Mouse (Mus musculus): Measurements from ENCODE around the gene Suz12. TPM values are rescaled to one million over a fixed set of nuclear protein-coding genes. Genes with fewer than 3 reads are reported as not detected.

Suz12 gene
- total and polyA plus RNA-seq, 2 experiments from 2014 or later: 9.2 to 18.7 TPM

GRCm38 (mm10) chr11:79962125-79962876 lies 30.6 kb upstream of the Suz12 start, which contains the start of gene Utp6:
Gene Utp6 (minus strand): TSS chr11:79962390.
- peaks cover 6% of the 10 kb centered on the region; the same call in 1 of the 2 replicates for H3K36me3 ChIP-seq (ENCODE audit: insufficient read depth, low read length)
- no peaks in the 10 kb centered on the region for H3K9me3 ChIP-seq (ENCODE audit: low read length)
- ATAC-seq (ENCODE audit: low FRiP score) (peak; percentile 91), DNase-seq (ENCODE audit: low spot score) (peak; percentile 100)
- H3K4me2 ChIP-seq (ENCODE audit: low read depth, low read length, poor library complexity, severe bottlenecking): peak within 1 kb of the TSS; percentile 86
- under 1% methylated on average over 46 of the region's 46 CpGs for WGBS
- H3K27ac ChIP-seq (ENCODE audit: low read depth, low read length): no peak within 1 kb of the TSS
- no peaks in the 10 kb centered on the region for H3K27me3 ChIP-seq (ENCODE audit: insufficient read depth, low read length)
- H3K4me3 ChIP-seq (ENCODE audit: low read depth, low read length): peak within 1 kb of the TSS; percentile 64
- peaks cover 6% of the 10 kb centered on the region; the same call in 1 of the 2 replicates for H3K4me1 ChIP-seq (ENCODE audit: insufficient read depth, low read length)
- TF ChIP-seq CTCF (IDR thresholded peaks at IDR 0.05): peak; percentile 92
- peak within 1 kb of the TSS; percentile 24; the same call in 1 of the 2 replicates for H3K9ac ChIP-seq (replicated peaks; ENCODE audit: low read length, poor library complexity, severe bottlenecking)

- H3K9ac ChIP-seq (replicated peaks; ENCODE audit: low read length, poor library complexity, severe bottlenecking): peak overlapping the region; percentile 24; the same call in 1 of the 2 replicates
- H3K4me1 ChIP-seq (ENCODE audit: insufficient read depth, low read length): peaks cover 6% of the 10 kb centered on the region; the same call in 1 of the 2 replicates
- ATAC-seq (ENCODE audit: low FRiP score) (no peak), DNase-seq (ENCODE audit: low spot score) (no peak)
- H3K27ac ChIP-seq (ENCODE audit: low read depth, low read length): no peak overlapping the region
- H3K4me3 ChIP-seq (ENCODE audit: low read depth, low read length): peak overlapping the region; percentile 64
- no peak for TF ChIP-seq CTCF (IDR thresholded peaks at IDR 0.05)
- H3K9me3 ChIP-seq (ENCODE audit: low read length): no peaks in the 10 kb centered on the region
- peak overlapping the region; percentile 70 for H3K4me2 ChIP-seq (ENCODE audit: low read depth, low read length, poor library complexity, severe bottlenecking)
- WGBS: 4% methylated on average over 9 of the region's 9 CpGs
- peaks cover 6% of the 10 kb centered on the region; the same call in 1 of the 2 replicates for H3K36me3 ChIP-seq (ENCODE audit: insufficient read depth, low read length)
- H3K27me3 ChIP-seq (ENCODE audit: insufficient read depth, low read length): no peaks in the 10 kb centered on the region
Observed at GRCm38 (mm10) chr11:79962877-79963183, 30.1 kb upstream of the Suz12 start.

GRCm38 (mm10) chr11:79963212-79963974 lies 29.5 kb upstream of the Suz12 start:
- Histone ChIP-seq H3K9ac (replicated peaks; ENCODE audit: low read length, poor library complexity, severe bottlenecking) (no peak overlapping the region), H3K4me3 (ENCODE audit: low read depth, low read length) (peak overlapping the region; percentile 64; the same call in 1 of the 2 replicates), H3K4me2 (ENCODE audit: low read depth, low read length, poor library complexity, severe bottlenecking) (peak overlapping the region; percentile 70; the same call in 1 of the 2 replicates), H3K27me3 (ENCODE audit: insufficient read depth, low read length) (no peaks in the 10 kb centered on the region), H3K9me3 (ENCODE audit: low read length) (no peaks in the 10 kb centered on the region), H3K4me1 (ENCODE audit: insufficient read depth, low read length) (peaks cover 6% of the 10 kb centered on the region; the same call in 1 of the 2 replicates), H3K27ac (ENCODE audit: low read depth, low read length) (no peak overlapping the region), H3K36me3 (ENCODE audit: insufficient read depth, low read length) (peaks cover 5% of the 10 kb centered on the region; the same call in 1 of the 2 replicates)
- no peak for TF ChIP-seq CTCF (IDR thresholded peaks at IDR 0.05)
- 71% methylated on average over 8 of the region's 8 CpGs for WGBS
- DNase-seq (ENCODE audit: low spot score): peak; percentile 3
- ATAC-seq (ENCODE audit: low FRiP score): no peak

GRCm38 (mm10) chr11:79965896-79966295 lies 27.0 kb upstream of the Suz12 start:
- no peak overlapping the region for H3K4me2 ChIP-seq (ENCODE audit: low read depth, low read length, poor library complexity, severe bottlenecking)
- no peaks in the 10 kb centered on the region for H3K27me3 ChIP-seq (ENCODE audit: insufficient read depth, low read length)
- 55% methylated on average over 8 of the region's 8 CpGs for WGBS

GRCm38 (mm10) chr11:79967752-79968151 lies 25.2 kb upstream of the Suz12 start:
- Histone ChIP-seq H3K27ac (ENCODE audit: low read depth, low read length) (no peak overlapping the region), H3K27me3 (ENCODE audit: insufficient read depth, low read length) (no peaks in the 10 kb centered on the region), H3K9ac (replicated peaks; ENCODE audit: low read length, poor library complexity, severe bottlenecking) (no peak overlapping the region), H3K4me2 (ENCODE audit: low read depth, low read length, poor library complexity, severe bottlenecking) (no peak overlapping the region), H3K9me3 (ENCODE audit: low read length) (no peaks in the 10 kb centered on the region), H3K4me1 (ENCODE audit: insufficient read depth, low read length) (no peaks in the 10 kb centered on the region), H3K4me3 (ENCODE audit: low read depth, low read length) (no peak overlapping the region), H3K36me3 (ENCODE audit: insufficient read depth, low read length) (no peaks in the 10 kb centered on the region)
- no peak for DNase-seq (ENCODE audit: low spot score)
- WGBS: 81% methylated on average over 10 of the region's 10 CpGs
- no peak for ATAC-seq (ENCODE audit: low FRiP score)
- no peak for TF ChIP-seq CTCF (IDR thresholded peaks at IDR 0.05)

More at GRCm38 (mm10) chr11:79965896-79966295, 27.0 kb upstream of the Suz12 start:
- no peak overlapping the region for H3K27ac ChIP-seq (ENCODE audit: low read depth, low read length)
- H3K4me3 ChIP-seq (ENCODE audit: low read depth, low read length): no peak overlapping the region
- DNase-seq (ENCODE audit: low spot score) (peak; percentile 31), ATAC-seq (ENCODE audit: low FRiP score) (no peak)
- H3K9ac ChIP-seq (replicated peaks; ENCODE audit: low read length, poor library complexity, severe bottlenecking): no peak overlapping the region
- peaks cover 5% of the 10 kb centered on the region; the same call in 1 of the 2 replicates for H3K4me1 ChIP-seq (ENCODE audit: insufficient read depth, low read length)
- TF ChIP-seq CTCF (IDR thresholded peaks at IDR 0.05): no peak
- no peaks in the 10 kb centered on the region for H3K36me3 ChIP-seq (ENCODE audit: insufficient read depth, low read length)
- H3K9me3 ChIP-seq (ENCODE audit: low read length): no peaks in the 10 kb centered on the region
